In genomic region chr19:3265180-3265579, GRCm38 (mm10) we compare ENCODE assay signal across 15 mouse cellular contexts. TPM values are rescaled to one million over a fixed set of nuclear protein-coding genes. Genes with fewer than 3 reads are reported as not detected.
DNase-seq lines count a peak whose midpoint lies in the region; TF ChIP-seq lines count a peak whose summit lies in the region.
"Had no signal": no experiment of that assay in that cellular context is flagged by ENCODE, and none has a peak within 500 bp of the region (broad histone marks: within the 10 kb centered on the region; RNA-seq: fewer than 3 reads in every experiment).

No protein-coding gene starts in this region.

- no peaks in the 10 kb centered on the region for H3K4me1 ChIP-seq in lung, adult 2 months (ENCODE audit: control insufficient read depth, insufficient read depth, low read length)
- H3K4me1 ChIP-seq: forebrain, embryonic 13.5 days; limb, embryonic 12.5 days had no signal

- 96% methylated on average over 9 of the region's 9 CpGs for WGBS in lung, adult 2 months

- TF ChIP-seq POLR2A in lung, adult 2 months (IDR thresholded peaks at IDR 0.05; ENCODE audit: borderline replicate concordance, extremely low read depth, low read depth, low read length): no peak

- H3K4me3 ChIP-seq in lung, adult 2 months (replicated peaks; ENCODE audit: extremely low read depth, low read depth, low read length): no peak overlapping the region
- H3K4me3 ChIP-seq: forebrain, embryonic 13.5 days; limb, embryonic 12.5 days had no signal

- TF ChIP-seq CTCF in lung, adult 2 months (IDR thresholded peaks at IDR 0.05; ENCODE audit: insufficient read depth, low read length): no peak

- DNase-seq in adrenal gland, adult 2 months: peak; percentile 1
- no peak for DNase-seq in adrenal gland, postnatal 36 days
- DNase-seq in kidney, adult 11 months: peak; percentile 0
- no peak for DNase-seq in kidney, postnatal 25 days
- peak; percentile 1 for DNase-seq in lung, adult 2 months
- no peak for DNase-seq in lung, postnatal 25 days (ENCODE audit: low spot score)
- peak; percentile 2 for DNase-seq in urinary bladder, postnatal 25 days (ENCODE audit: low spot score)
- DNase-seq in urinary bladder, postnatal 36 days (ENCODE audit: low spot score in 2 of 2): no peak
- DNase-seq: adrenal gland, adult 8-10 months; cerebellum, postnatal 36 days; lung, postnatal 36 days; spleen, adult 18-20 months; thymus, postnatal 14 days had no signal

RNA-seq across cellular contexts. Expression of gene Mrpl21, which starts 17.5 kb away (rescaled TPM):
- 10 to 100 TPM; 70.0 to 74.6 TPM for total RNA-seq in adrenal gland, adult 2 months (2021)
- 56.4 and 65.9 TPM in 2 replicates for polyA plus RNA-seq in adrenal gland, adult 2 months (2012; rRNA removed)
- total RNA-seq in adrenal gland, postnatal 36 days (2021): 10 to 100 TPM; 70.0 to 74.4 TPM
- polyA plus RNA-seq in lung, adult 2 months (2012; rRNA removed): 26.9 and 29.5 TPM in 2 replicates

RNA-seq across cellular contexts. Expression of gene Ighmbp2, which starts 17.6 kb away (rescaled TPM):
- 1 to 10 TPM; 4.9 to 7.1 TPM for total RNA-seq in adrenal gland, adult 2 months (2021)
- polyA plus RNA-seq in adrenal gland, adult 2 months (2012; rRNA removed): 4.6 and 5.9 TPM in 2 replicates
- total RNA-seq in adrenal gland, postnatal 36 days (2021): 1 to 10 TPM; 5.2 to 6.7 TPM
- polyA plus RNA-seq in lung, adult 2 months (2012; rRNA removed): 5.8 and 7.5 TPM in 2 replicates

RNA-seq across cellular contexts. Expression of gene Cpt1a, which starts 57.0 kb away (rescaled TPM):
- 100 to 1,000 TPM; 214 to 344 TPM for total RNA-seq in adrenal gland, adult 2 months (2021)
- polyA plus RNA-seq in adrenal gland, adult 2 months (2012; rRNA removed): 360 and 463 TPM in 2 replicates
- 100 to 1,000 TPM; 265 to 423 TPM for total RNA-seq in adrenal gland, postnatal 36 days (2021)
- polyA plus RNA-seq in lung, adult 2 months (2012; rRNA removed): 126 and 134 TPM in 2 replicates

Comparison
In these comparisons a context has a peak if more than half of its experiments do, and no peak if none do; other contexts are left out.
1. DNase-seq: peak in adrenal gland, adult 2 months (single experiment), kidney, adult 11 months (single experiment), lung, adult 2 months (single experiment) and urinary bladder, postnatal 25 days (single experiment); none in adrenal gland, postnatal 36 days (0 of 2), kidney, postnatal 25 days (0 of 2), lung, postnatal 25 days (single experiment) and urinary bladder, postnatal 36 days (0 of 2).